Mouse (Mus musculus): ENCODE results near the gene Gm10053.

Gm10053 gene

DNA sequence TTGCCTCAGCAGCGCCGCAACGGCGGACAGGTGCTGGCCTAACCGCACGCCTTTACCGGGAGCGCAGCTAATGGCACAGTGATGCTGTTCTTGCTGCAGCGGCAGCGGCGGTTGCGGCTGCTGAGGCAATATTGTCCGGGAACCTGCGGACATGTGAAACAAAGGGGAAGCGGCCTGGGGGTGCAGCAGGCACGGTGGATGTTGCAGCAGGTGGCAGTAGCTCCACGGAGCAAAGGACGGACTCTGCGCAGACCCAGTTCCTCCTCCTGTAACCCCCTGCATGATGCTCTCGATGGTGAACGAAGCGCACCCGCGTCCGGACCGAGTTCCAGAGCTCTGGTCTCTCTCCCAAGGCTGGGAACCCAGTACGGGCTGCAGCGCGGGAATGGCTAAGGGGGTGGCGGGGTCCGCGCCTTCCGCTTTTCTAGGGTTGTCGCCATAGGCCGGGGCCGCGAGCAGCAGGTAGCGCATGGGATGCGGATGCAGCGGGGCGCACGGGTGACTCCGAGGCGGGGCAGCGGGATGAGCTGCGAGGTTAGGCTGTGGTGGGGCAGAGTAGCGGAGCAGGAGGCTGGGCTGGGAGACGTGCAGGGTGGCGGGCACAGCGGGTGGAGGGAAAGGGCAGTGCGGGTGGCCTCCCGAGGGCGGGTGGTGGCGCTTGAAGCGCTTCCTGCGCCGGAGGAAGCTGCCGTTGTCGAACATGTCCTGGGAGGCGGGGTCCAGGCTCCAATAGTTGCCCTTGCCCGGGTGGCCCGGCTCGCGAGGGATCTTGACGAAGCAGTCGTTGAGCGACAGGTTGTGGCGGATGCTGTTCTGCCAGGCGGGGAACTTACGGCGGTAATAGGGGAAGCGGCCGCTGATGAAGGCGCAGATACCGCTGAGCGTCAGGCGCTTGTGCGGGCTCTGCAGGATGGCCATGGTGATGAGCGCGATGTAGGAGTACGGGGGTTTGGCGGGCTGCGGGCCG lies 24.4 kb downstream of the Gm10053 start:
- DNase-seq (ENCODE audit: low spot score), result no peak

DNA sequence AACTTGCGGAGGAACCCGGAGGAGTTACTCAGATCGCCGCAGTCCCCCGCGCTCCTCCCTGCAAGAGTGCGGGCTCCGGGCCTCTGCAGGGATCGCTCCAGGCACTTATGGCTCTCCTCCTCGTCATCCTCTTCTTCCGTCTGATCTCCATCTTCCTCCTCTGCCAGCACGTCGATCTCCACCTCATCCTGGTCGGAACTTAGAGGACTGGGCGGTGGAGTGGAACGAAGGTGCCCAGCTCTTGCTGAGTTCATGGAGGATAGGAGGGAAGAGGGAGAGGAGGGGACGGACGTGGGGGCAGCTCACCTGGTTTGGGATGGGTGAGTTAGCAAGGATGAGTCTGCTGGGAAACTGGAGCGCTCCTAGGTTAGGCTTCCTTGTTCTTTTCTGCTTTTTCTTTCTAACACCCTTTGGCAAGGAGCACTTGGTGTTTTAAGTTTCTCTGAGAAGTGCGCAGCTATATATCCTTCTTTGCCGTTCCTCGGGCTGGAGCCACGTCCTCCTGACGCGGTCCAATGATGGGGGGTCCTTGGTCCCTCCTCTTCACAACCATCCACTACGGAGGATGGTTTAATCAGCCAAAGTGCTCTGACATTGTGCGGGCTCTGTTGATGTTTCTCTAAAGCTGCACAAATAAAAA lies 25.2 kb downstream of the Gm10053 start, which contains the start of gene Foxd4:
Gene Foxd4, minus strand, starts transcription at position 617 of the 640 bp plus-strand sequence.
- no peak for DNase-seq (ENCODE audit: low spot score)

DNA sequence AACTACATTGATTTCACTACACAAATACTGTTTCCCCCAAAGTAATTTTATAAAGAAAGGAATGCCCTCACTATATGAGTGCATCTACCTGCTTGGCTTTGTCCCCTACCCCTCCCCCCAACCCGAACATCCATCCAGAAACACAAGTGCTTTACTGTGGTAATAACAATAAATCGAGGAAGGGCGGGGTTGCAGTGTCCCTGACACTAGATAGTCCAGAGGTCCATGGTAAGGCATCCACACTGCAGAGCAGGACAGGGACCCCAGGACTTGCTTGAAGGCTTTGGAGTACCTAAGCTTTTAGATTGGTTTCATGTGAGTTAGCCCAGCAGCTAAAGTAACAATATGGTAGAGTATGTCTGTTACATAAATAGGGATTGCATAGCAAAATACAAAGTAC lies 26.2 kb downstream of the Gm10053 start:
- DNase-seq (ENCODE audit: low spot score), result no peak

DNA sequence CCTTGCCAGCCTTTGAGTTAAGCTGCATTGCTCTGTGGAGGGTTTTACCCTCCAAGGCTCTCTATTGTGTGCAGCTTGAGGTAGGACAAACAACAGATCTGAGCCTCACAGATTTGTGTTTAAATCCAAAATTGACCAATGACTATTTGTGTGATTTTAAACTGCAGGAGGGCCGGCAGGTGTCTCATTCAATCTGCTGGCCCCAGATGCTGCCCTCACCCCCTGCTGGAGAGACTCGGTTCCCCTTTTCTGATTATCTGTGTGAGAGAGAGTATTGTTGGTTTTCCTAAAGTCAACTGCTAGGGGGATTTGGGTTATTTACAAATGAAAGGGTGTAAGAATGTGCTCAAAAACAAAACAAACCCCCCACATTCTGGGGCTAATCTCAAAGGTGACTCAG lies 26.8 kb downstream of the Gm10053 start:
- no peak for DNase-seq (ENCODE audit: low spot score)

DNA sequence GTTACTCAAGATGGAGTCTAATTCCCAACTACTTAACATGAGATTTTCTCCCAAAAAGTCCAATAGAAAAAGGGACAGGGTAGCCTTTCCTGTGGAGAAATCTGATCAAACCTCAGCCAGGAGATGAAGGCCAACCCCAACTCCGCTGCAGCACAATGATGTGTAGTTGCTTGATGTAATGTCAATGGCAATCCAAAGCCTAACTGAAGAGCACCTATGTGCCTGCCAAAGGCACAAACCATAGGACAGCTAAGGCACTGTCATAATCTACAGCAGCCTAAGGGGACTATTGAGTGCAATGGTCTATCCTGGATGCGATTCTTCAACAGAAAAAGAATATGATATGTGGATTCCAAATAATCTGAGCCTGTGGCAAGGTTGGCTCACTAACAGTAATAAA lies 27.3 kb downstream of the Gm10053 start:
- DNase-seq (ENCODE audit: low spot score), result no peak

DNA sequence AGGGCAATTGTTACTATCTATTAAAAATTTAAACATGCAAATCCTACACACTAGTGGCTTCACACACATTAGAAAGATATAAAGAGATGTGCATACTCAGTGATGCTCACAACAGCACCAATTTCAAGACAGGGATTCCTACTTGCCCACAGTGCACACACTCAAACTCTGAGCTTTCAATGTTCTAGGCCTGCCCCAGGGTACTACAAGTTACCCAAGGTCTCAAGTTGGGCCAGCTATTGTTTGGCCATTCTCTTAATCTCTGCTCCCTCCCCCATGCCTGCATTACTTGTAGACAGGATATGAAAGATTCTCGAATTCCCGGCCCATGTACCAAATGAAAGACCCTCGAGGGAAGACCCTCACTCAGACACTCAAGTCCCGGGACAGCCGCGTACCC lies 32.2 kb downstream of the Gm10053 start:
- DNase-seq (ENCODE audit: low spot score), result no peak

DNA sequence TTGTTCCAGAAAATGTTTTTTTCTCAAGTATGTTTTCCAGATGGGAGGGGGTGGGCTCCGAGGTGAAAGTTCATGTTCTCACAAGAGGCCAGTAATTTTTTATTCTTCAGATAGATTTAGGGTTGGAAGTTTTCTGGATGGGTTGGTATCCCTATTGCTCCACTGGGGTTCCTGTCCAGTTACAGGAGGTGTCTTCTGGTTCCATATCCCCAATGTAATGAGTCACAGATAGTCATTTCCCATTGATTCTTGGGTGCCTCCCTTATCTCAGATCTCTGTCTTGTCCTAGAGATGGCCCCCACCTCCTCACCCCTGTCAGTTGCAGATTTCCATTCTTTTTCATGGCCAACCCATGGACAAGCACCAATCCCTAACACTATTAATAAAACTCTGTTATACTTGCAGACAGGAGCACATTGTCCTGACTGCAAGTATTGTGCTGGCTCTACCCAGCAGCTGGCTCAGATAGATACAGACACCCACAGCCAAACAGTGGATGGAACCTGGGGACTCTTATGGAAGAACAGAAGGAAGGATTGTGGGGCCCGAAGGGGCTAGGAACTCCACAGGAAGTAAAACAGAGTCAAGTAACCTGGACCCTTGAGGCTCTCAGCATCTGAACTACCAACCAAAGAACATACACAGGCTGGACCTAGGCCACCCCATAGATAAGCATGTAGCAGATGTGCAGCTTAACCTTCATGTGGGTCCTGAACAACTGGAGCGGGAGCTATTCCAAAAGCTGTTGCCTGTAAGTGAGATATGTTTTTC lies 33.1 kb downstream of the Gm10053 start:
- no peak for DNase-seq (ENCODE audit: low spot score)

DNA sequence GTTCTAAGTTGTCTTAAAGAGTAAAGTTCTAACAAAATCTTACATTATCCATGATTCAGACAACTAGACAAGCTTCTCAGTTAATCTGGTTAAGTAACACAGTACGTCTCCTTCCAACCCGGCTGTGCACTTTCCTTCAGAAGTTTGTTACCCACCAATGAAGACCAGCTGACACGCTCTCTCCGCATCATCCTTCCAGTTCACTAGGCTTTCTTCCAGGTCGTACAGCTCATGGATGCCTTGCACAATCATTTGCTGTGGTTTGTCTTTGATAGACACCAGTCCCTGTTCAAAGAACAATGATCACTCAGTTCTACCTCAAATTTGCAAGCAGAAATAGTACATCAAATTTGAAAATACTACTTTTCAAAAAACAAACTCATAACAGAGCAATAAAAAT lies 45.4 kb downstream of the Gm10053 start:
- no peak for DNase-seq (ENCODE audit: low spot score)
